Mouse (Mus musculus) heart, embryonic 14.5 days (tissue): ENCODE results near the gene Gm614. TPM values are rescaled to one million over a fixed set of nuclear protein-coding genes. Genes with fewer than 3 reads are reported as not detected.

Experiments
- polyA plus RNA-seq: library from polyadenylated mRNA; unstranded; fragments of >200 nt; fragmentation: Nextera tagmentation; extraction: Ambion mirVana; gene quantifications from 2 replicates; pipeline ENCODE4 v1.2.1, GENCODE M21; 2014

Gm614 gene
- polyA plus RNA-seq, 1 experiment from 2014 or later: not detected

Other genes starting within 250 kb of the Gm614 start
- gene Tex11, start 204.3 kb downstream of the Gm614 start, polyA plus RNA-seq: 0.15 and 0.63 TPM in 2 replicates
- 0.67 and 1.0 TPM in 2 replicates for gene Slc7a3, start 178.0 kb downstream of the Gm614 start, polyA plus RNA-seq
- 33.3 and 34.4 TPM in 2 replicates for gene Snx12, start 41.4 kb downstream of the Gm614 start, polyA plus RNA-seq
- gene Foxo4, start 9.5 kb downstream of the Gm614 start, polyA plus RNA-seq: 1.4 and 2.3 TPM in 2 replicates
- gene Il2rg, start 4.3 kb upstream of the Gm614 start, polyA plus RNA-seq: 16.7 and 18.0 TPM in 2 replicates
- gene Gm20489, start 5.0 kb upstream of the Gm614 start, polyA plus RNA-seq: not detected in 2 replicates
- gene Med12, start 10.0 kb upstream of the Gm614 start, polyA plus RNA-seq: 25.9 and 29.2 TPM in 2 replicates
- gene Nlgn3, start 35.2 kb upstream of the Gm614 start, polyA plus RNA-seq: 2.5 and 2.9 TPM in 2 replicates
- gene Gjb1, start 112.4 kb upstream of the Gm614 start, polyA plus RNA-seq: not detected in 2 replicates
- 22.8 and 26.4 TPM in 2 replicates for gene Zmym3, start 156.9 kb upstream of the Gm614 start, polyA plus RNA-seq
- gene Nono, start 165.3 kb upstream of the Gm614 start, polyA plus RNA-seq: 223 and 243 TPM in 2 replicates
- 84.4 and 93.9 TPM in 2 replicates for gene Itgb1bp2, start 185.1 kb upstream of the Gm614 start, polyA plus RNA-seq